Mouse (Mus musculus) kidney, adult 2 months (tissue): ENCODE results near the gene Chl1. TPM values are rescaled to one million over a fixed set of nuclear protein-coding genes. Genes with fewer than 3 reads are reported as not detected.

Source experiments
- DNase-seq: peaks from one replicate; pipeline ENCODE4 v3.0.0; 2021
- H3K27ac ChIP-seq: fragments of 200-500 bp; 2 replicates; pipeline ENCODE4 v1.5.1; 2012; ENCODE audit warnings: low read depth, low read length, control low read depth, inconsistent platforms; ENCODE audit not compliant: insufficient read depth
- H3K27me3 ChIP-seq: fragments of 200-500 bp; replicated peaks from 2 replicates; pipeline ENCODE4 v1.6.1; 2012; ENCODE audit warnings: mild to moderate bottlenecking, moderate library complexity, low read length, inconsistent platforms; ENCODE audit not compliant: control insufficient read depth, insufficient read depth
- H3K36me3 ChIP-seq: fragments of 200-500 bp; 2 replicates; pipeline ENCODE4 v1.6.1; 2012; ENCODE audit warnings: mild to moderate bottlenecking, moderate library complexity, low read length, inconsistent platforms; ENCODE audit not compliant: control insufficient read depth, insufficient read depth
- H3K4me1 ChIP-seq: fragments of 200-500 bp; 2 replicates; pipeline ENCODE4 v1.6.1; 2011; ENCODE audit warnings: low read length; ENCODE audit not compliant: control insufficient read depth, insufficient read depth
- H3K4me3 ChIP-seq: fragments of 200-500 bp; 2 replicates; pipeline ENCODE4 v1.5.1; 2011; ENCODE audit warnings: mild to moderate bottlenecking, low read depth, low read length, control low read depth; ENCODE audit not compliant: insufficient read depth
- CTCF ChIP-seq: fragments of 200-500 bp; conservative IDR thresholded peaks from 2 replicates; pipeline ENCODE4 v1.5.1; 2011; ENCODE audit warnings: low read depth, mild to moderate bottlenecking, control low read depth, low read length, moderate library complexity, mixed read lengths; ENCODE audit not compliant: insufficient read depth, insufficient read length
- POLR2A ChIP-seq: fragments of 200-500 bp; IDR thresholded peaks from one replicate; pipeline ENCODE4 v1.6.1; 2011; ENCODE audit warnings: low read depth, low read length, control low read depth
- WGBS: fragments of 180-500 bp; shearing (Covaris S2); methylation state at CpG from one replicate; pipeline ENCODE4 v1.1.7; 2018; 5-methylcytosine and 5-hydroxymethylcytosine counted together
- polyA plus RNA-seq: library from polyadenylated mRNA; depleted of rRNA; stranded (reverse); fragments of >200 nt; gene quantifications from 2 replicates; pipeline ENCODE4 v1.2.3, GENCODE M21; 2012; rRNA removed

Chl1 gene
- polyA plus RNA-seq = 0.15 and 0.42 TPM in 2 replicates

DNA sequence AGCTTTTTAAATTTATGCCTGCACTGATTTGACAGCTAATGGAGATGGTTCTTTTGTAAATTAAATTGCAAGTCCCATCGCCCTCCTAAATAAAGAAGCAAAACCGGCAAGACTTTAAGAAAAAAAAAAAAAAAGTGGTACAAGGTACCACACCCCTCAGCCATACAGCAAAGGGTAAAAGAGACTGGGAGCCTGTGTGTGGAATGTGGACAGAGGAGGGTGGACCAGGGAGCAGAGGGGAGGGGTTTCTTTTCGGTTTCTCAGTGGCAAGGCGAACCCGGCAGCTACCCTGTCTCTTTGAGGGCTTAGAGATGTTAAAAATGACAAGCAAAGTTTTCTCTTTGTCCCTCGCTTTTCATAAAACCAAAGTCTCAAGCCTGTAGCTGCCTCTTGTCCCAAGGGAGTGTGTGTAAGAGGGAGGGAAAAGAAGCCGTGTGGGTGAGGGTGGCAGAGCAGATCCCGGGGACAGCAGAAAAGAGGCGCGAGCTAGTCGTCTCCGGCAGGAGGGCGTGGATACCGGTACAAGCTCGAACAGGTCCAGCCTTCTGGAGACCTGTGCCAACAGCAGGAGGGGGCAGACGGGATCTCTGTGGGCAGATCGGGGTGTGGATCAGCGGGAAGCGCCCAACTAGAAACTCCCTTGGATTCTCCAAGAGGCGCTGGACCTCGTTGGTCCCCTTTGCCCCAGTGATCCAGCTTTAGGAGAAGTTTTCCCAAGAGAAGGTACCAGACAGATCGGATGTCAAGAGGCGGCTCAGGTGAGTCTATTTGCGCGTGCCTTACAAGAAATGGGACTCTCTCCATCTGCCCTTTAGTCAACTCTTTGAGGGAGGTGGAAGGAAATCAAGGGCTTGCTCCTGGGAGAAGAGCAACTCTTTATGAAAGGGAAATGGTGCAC lies at the start of gene Chl1:
Gene Chl1 (plus strand): TSS at position 195 of the 898 bp plus-strand sequence.
- no peaks in the 10 kb centered on the region for H3K36me3 ChIP-seq
- no peak within 1 kb of the TSS for H3K27ac ChIP-seq
- TF ChIP-seq POLR2A (no peak), CTCF (no peak)
- peak; percentile 12 for DNase-seq
- H3K27me3 ChIP-seq = no peaks in the 10 kb centered on the region
- H3K4me3 ChIP-seq = no peak within 1 kb of the TSS
- WGBS = 2% methylated on average over 25 of the region's 25 CpGs
- H3K4me1 ChIP-seq = no peaks in the 10 kb centered on the region

DNA sequence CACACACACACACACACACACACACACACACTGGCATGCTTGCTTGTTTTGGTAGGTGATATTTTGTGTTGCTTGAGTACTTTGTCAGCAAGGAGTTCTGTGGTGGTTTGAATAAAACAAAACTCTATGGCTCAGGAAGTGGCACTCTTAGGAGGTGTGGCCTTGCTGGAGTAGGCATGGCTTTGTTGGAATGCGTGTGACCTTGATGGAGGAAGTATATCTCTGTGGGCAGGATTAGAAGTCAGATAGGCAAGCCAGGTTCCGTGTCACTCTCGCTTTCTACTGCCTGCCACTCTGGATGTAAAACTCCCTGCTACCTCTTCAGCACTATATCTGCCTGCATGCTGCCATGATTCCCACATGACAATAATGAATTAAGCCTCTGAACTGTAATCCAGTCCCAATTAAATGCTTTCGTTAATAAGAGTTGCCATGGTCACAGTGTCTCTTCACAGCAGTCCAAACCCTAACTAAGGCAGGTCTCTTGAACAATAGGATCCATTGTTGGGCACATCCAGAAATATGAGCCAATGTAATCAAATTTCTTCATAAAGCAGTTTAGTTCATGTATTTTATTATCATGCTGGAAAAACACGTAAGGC lies 44.8 kb upstream of the Chl1 start:
- TF ChIP-seq CTCF (no peak), POLR2A (no peak)
- H3K36me3 ChIP-seq = no peaks in the 10 kb centered on the region
- WGBS = 81% methylated on average over 5 of the region's 5 CpGs
- peaks cover 4% of the 10 kb centered on the region; the same call in 1 of the 2 replicates for H3K4me1 ChIP-seq
- H3K27me3 ChIP-seq = no peaks in the 10 kb centered on the region
- no peak overlapping the region for H3K27ac ChIP-seq
- H3K4me3 ChIP-seq = no peak overlapping the region
- no peak for DNase-seq

DNA sequence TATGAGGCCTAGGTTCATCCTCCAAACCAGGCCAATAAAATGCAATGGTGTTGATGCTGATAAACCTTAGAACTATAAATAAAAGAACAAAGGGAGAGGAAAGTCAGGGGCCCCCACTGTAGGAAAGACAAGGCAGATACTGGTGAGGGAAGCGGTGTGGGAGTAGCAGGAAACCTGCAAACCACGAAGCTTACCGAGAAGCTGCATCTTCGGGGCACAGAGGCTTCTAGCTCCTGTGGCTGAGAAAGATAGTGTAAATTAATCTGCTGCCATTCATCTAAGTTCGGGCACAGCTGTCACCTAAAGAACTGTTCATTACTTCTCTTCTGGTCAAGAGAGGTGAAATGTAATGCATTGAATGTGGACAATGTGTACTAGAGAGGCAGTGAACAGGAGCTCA lies 37.1 kb upstream of the Chl1 start:
- no peak overlapping the region for H3K4me3 ChIP-seq
- DNase-seq = no peak
- 26% methylated on average over 5 of the region's 5 CpGs for WGBS
- no peaks in the 10 kb centered on the region for H3K27me3 ChIP-seq
- TF ChIP-seq CTCF = no peak
- TF ChIP-seq POLR2A = no peak
- no peaks in the 10 kb centered on the region for H3K4me1 ChIP-seq
- no peak overlapping the region for H3K27ac ChIP-seq
- H3K36me3 ChIP-seq = no peaks in the 10 kb centered on the region

DNA sequence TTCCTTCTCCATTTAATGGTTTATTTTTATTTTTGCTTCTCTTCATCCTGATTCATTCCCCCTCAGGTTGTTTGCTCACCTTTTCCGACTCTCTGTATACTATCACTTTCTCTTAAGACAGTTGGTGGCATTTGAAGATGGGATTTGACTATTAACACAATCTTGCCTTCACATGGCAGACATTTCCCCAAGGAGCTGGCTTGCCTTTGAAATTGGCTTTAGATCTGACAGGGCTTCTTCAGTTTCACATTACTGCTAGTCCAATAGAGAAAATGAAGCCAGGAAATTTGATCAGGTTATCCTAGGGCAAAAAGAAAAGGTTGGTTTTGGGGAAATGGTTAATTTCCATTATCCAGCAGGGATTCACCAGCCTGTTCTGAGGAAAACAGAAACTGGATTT lies 23.2 kb upstream of the Chl1 start:
- no peak for DNase-seq
- H3K27ac ChIP-seq = no peak overlapping the region
- WGBS = 74% methylated on average over 1 of the region's 1 CpGs
- H3K36me3 ChIP-seq = no peaks in the 10 kb centered on the region
- no peak overlapping the region for H3K4me3 ChIP-seq
- no peaks in the 10 kb centered on the region for H3K4me1 ChIP-seq
- no peaks in the 10 kb centered on the region for H3K27me3 ChIP-seq
- TF ChIP-seq CTCF (no peak), POLR2A (no peak)

DNA sequence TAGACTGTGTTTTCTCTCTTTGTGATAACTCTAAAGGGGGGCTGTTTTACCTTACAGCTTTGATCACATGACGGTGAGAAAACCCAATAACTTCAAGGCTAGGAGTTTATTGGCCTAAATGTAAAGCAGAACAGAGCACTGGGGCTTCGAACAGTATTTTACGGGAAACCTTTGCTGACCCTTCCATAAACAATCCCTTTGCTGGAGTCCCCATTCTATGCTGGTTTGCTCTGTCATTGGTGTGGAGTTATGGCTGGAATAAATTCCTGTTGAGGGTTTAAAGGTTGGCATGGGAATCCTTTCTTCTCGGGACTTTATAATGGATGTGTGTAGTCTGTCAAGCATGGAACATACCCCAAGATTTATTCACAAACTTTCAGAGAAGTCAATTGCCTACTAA lies 12.0 kb upstream of the Chl1 start:
- Histone ChIP-seq H3K27ac (no peak overlapping the region), H3K4me3 (no peak overlapping the region), H3K36me3 (no peaks in the 10 kb centered on the region), H3K4me1 (no peaks in the 10 kb centered on the region), H3K27me3 (no peaks in the 10 kb centered on the region)
- TF ChIP-seq POLR2A = no peak
- TF ChIP-seq CTCF = no peak
- 37% methylated on average over 4 of the region's 4 CpGs for WGBS
- no peak for DNase-seq

DNA sequence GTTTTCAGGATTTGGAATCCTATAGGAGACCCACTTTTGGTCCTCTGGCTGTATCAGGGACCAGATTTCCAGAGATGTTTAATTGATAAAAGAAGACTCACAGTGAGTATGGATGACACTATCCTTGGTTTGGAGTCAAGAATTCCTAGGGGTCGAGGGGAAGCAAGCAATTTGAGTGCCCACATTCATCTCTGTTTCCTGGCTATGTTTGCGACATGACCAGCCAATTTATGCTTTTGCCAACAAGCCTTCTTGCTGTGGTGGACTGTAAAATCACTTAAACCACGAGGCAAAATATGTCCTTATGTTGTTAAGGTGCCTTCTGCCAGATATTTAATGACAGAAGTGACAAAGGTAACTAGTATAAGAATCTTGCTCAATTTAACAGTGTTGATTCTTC lies 6.3 kb upstream of the Chl1 start:
- no peaks in the 10 kb centered on the region for H3K4me1 ChIP-seq
- 42% methylated on average over 3 of the region's 3 CpGs for WGBS
- H3K4me3 ChIP-seq = no peak overlapping the region
- H3K36me3 ChIP-seq = no peaks in the 10 kb centered on the region
- H3K27me3 ChIP-seq = no peaks in the 10 kb centered on the region
- DNase-seq = no peak
- H3K27ac ChIP-seq = no peak overlapping the region
- TF ChIP-seq CTCF (no peak), POLR2A (no peak)
